Mouse (Mus musculus) gastrocnemius, postnatal 10 days (tissue): Measurements from ENCODE around the gene Pik3r5. TPM values are rescaled to one million over a fixed set of nuclear protein-coding genes. Genes with fewer than 3 reads are reported as not detected.

Experiments
- DNase-seq: peaks from one replicate; pipeline ENCODE4 v3.0.0; 2021; ENCODE audit warnings: mixed read lengths
- total RNA-seq, 2 experiments: library from RNA; stranded (reverse); gene quantifications; 2 replicates each; pipeline ENCODE4 v1.2.3; 2021

Gene Pik3r5
- total RNA-seq, 2 experiments from 2014 or later = 0.52 to 0.54 TPM

DNA sequence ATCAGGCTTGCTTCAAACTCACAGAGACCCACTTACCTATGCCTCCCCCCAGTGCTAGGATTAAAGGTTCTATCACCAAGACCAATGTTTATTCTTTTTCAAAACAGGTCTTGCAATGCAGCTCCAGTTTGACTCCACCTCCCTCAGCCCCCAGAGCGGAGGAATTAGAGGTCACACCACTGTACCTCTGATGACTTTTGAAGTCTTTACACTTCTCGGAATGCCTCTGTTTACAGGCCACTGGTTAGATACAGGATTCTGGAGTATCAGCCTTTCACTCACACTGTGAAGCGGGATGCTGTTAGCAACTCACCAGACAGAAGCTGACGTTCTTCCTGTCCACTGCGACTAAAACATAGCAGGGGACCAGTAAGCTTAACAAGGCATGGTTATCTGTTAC, 30.5 kb upstream of the Pik3r5 start:
- no peak for DNase-seq

DNA sequence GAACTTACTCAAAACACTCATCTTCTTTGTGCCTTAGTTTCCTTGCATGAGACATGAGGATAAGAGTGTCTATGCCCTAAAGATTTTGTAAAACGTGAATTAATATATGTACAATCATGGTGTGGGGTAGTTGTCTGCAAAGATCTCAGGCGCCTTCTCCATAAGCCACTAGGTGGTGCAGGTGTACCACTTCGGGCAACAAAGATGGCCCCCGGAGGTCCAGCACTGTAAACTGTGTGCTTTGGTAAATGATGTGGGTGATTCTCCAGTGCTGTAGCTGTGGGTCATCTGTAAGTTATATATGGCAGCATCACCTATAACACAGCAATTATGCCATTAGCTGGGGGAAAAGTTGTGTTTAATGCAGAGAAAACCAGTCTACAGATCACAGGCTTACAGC, 27.7 kb upstream of the Pik3r5 start:
- DNase-seq = no peak

DNA sequence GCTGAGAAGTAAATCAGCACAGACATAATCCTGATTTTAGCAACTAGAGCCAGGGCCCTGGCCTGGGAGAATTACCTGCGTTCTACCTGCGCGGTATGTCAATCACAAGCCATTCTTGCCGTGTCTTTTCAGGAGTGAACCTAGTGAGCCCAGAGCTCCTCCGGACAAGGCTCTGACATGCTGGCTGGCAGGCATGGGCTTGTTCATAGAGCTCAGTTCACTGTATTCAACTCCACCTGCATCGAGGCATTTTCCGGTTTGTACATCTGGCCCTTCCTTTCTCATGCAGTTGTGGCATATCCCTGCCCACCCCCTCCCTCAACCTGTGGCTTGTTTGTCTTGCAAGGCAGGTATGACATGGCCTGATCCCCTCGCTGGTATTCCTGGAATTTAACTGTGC, 26.3 kb upstream of the Pik3r5 start:
- DNase-seq = no peak

DNA sequence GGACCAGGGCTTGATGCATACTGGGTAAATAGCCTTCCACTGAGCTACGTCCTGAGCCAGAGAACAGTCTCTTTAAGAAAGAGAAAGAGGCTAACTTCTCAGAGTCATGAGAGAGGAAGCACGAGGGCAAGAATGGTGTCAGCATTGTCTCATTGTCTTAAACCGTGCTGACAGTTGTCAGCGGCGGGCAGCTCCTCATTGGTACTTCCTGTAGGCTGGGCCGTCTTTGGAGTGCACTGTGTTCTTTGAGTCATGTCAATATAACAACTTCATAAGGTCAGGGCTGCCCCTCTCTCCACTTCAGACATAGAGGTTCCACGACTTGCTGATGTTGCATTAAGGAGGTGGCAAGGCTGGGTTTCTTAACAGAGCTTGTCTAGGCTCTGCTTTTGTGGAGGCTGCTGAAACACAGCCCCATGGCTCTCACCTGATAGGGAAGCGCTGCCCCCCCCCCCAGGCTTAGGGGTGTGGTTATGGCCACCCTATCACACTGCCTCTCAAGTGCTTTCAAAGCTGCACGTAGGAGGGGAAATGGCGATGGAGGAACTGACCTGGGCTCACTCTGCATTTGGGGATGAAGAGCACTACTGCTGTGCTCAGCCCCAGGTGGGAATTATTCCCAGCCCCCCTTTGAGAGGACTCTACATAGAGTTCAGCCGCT, 24.5 kb upstream of the Pik3r5 start:
- no peak for DNase-seq

DNA sequence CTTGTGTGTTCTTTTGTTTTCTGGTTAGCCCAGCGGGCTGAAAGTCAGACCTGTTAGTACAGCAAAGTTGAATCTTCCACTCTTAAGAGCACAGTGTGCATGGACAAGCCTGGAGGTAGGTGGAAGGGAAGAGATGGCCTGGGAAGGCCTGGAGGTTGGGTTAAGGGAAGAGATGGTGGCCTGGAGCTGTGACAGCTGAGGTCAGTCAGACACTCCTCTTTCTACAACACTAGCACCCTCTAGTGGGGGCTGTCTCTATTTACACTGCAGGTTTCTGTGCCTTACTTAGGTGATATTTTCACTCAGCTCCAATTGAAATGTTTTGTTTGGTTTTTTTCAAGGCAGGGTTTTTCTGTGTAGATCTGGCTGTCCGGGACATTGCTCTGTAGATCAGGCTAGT, 23.8 kb upstream of the Pik3r5 start:
- DNase-seq = peak; percentile 79

DNA sequence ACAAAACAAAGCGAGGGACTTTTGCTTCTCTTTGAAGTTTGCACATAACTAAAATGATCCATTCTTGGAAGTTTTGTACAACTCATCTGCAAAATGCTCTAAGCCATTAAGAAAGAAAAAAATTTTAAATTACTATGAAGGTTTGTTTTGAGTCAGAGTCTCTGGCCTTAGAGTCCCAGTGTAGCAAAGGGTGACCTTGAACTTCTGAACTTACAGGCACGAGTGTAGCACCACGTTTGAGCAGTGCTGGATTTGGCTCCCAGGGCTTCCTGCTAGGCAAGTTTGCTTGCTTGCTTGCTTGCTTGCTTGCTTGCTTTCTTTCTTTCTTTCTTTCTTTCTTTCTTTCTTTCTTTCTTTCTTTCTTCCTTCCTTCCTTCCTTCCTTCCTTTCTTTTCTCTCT, 14.9 kb upstream of the Pik3r5 start:
- no peak for DNase-seq

DNA sequence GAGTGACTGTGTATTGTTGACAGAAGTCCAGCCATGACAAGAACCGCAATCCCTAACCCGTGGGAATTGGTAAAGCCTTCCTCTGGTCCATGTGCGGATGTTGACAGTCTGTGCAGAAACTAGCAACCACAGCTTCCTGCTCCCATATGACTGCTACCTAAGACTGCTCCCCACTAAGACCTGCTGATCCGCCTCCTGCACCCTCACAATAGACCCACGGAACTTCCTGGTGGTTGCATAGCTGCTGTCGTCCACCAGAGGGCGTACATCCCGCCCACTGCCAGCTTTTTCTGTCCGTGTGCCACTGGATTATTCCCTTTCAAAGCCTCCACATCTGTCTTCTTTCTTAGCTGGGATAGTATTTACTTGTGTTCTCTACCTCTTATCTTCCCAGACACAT, 14.1 kb upstream of the Pik3r5 start:
- DNase-seq = peak; percentile 31

DNA sequence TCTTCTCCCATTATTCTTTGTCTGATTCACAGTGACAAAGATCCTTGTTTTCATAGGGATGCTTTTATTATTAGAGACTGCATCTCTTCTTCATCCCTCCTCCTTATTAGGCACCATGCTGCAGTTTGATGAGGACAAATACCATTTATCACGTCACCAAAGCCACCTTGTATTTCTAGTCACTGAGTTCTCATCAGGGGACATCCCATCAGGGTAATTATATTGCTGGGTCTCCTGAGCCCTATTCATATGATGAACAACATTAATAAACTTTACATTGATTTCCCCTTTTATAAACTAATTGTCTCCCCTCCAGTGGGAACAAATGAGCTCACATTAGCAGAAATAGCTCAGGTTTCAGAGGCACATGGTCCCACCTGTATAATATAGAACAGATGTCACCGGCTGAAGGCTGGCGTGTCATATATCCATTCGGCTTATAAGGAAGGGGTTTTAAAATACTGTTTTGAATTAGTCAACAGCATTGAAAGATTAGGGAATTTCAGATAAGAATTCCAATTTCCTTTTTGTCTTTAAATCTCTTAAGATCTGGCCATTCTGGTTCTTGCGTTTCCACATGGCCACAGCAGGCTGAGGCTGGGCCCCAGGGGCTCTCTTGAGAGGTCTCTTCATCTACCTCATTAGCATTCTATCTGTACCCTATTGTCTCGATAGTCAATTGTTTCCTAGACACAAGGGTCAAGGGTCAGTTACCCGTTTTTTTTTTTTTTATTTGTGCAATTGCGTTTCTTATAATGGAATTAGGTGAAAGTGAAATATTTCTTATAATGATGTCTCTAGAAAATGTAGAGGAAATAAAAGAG, 6.2 kb upstream of the Pik3r5 start:
- DNase-seq = no peak

DNA sequence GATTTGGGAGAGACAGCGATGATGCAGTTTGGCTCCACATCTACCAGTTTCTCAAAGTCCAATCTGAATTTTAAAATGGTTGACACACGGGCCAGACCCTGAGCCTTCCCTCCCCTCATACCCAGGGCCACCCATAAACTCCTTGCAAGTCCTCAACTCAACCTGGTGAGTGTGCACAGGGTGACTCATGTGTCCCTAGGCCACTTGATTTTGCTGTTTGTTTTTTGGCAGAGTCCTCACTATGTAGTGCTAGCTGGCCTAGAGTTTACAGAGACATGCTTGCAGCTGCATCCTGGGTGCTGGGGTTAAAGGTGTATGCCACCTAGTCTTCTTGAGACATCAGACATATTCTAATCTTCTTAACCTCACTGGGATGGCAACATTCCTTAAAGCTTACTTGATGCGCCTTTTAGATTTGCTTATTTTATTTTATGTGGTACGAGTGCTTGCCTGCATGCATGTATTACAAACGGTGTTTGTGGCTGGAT, 4.8 kb upstream of the Pik3r5 start:
- no peak for DNase-seq

DNA sequence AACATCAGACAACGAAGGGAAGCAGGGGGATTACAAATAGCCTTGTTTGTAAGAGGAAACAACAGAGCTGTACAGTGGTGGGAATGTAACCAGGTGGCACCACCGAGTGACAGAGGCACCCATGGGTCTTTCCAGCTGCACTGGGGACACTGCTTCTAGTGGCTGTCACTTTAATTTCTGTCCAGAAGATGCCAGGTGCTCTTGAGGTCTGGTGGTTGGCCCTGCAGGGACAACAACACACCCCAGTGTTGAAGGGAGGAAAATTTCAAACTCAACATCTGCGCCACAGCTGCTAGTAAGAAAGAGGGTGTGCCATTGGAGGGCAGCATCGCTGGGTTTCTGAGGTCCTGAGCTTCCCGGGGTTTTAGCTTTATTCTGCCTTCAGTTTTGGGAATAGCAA, 1.3 kb upstream of the Pik3r5 start:
- no peak for DNase-seq

DNA sequence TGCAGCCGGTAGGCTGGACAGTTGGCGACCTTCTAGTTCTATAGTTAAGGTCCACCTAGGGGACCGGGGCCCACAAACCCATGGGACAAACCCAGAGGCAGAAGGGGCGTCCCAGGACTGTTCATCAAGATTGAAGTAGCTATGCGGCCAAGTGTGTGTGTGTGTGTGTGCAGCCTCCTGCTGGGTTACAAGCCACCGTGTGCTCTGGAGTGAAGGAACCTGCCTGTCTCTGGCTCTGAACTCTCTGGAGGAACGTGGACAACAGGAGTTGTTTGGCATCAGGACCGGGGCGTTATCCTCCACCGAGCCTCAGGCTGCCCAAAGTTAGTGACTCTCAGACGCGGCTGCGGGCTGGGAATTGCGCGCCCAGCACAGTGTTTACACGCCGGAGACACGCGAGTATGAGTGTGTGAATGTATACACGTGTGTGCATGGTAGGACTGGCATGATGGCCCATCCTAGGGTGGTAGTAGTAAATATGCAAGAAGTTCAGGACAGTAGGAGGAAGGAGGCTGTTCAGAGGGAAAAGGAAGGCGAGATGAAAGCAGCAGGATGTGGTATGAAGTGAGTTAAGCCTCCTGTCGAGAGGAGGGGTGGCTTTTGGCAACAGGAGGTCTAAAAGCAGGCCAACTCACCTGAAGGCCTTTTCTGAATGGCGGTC, 570 bp downstream of the Pik3r5 start:
- DNase-seq = no peak

DNA sequence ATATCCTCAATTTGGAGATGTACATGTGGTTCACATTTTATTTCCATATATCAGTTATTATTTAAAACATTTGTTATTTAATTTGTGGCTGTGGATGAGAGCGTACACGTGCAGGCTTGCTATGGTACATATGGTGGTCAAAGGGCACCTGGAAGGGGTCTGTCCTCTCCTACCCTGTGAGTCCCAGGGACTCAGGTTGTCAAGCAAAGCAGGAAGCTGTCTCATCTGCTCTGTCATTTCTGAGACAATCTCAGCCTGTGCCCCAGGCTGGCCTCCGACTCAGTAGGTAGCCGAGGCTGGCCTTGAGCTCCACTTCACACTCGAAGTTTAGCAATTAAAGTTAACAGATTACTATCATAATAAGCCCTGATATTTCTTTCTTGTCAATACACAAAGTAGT, 1.6 kb downstream of the Pik3r5 start:
- no peak for DNase-seq

DNA sequence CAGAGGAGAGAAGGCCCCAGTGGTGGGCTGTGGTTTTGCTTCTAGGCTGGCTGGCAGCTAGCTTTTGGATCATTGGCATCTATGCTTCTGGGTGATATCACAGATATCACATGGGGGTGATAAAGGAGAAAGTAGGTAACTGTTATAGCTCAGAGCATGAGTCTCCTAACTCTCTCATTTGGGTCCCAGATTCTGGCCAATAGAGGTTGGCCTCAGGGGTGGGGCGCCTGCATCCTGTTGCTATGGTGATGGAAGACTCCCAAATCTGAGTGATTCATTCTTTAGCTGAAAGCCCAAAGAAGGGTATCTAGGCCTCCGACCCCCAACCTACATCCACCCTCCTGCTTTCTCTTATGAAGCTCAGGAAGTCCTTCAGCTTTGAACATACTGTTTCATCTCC, 2.8 kb downstream of the Pik3r5 start:
- no peak for DNase-seq

DNA sequence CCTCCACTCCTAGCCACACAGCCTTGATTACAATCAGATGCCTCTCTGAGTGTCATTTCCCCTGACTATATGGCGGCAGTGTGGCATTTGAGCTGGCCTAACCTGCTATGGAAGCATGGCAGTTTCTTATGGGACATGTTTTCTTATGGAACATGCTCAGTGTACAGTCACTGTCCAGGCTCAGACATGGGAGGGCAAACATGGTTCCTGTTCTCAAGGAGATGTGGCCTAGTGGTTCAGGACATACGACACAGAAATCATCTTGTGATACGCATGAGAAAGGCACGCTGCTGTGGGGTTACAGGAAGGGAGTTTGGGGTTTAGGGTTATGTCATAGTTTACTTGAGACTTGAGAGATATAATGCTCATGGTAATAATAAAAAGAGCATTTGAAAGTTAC, 3.7 kb downstream of the Pik3r5 start:
- DNase-seq = no peak

DNA sequence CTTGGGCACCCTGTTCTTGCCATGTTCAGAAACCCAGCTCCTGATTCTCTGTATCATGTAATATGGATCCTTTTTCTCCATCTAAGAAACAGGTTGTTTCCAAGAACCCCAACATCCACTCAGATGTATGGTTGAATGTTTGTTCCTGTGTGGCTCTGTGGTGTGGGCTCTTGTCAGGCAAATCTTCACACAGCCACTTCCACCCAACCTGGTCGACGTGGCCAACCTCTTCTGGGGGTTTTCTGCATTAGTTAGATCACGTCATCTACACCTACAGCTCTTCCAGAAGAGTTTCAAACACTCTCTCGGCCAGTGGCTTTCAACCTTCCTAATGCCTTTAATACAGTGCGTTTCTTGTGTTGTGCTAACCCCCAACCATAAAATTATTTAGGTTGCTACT, 4.5 kb downstream of the Pik3r5 start:
- DNase-seq = no peak

DNA sequence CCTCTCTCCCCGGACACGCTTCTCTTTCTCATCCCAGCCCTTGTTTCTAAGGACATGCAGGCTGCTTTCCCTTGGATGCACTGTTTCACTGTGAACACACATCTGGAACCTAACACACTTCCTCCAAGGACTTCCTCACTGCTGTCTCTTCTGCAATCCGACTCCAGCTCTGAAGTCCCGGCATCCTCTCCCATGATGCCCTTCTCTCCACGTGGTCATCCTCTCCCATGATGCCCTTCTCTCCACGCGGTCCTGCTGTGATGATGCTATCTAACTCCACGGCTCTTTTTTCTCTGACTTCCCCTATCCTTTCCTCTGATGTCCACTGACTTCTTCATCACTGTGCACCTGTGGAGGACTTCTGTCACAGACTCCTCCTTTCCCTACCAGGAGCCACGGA, 8.2 kb downstream of the Pik3r5 start:
- no peak for DNase-seq

DNA sequence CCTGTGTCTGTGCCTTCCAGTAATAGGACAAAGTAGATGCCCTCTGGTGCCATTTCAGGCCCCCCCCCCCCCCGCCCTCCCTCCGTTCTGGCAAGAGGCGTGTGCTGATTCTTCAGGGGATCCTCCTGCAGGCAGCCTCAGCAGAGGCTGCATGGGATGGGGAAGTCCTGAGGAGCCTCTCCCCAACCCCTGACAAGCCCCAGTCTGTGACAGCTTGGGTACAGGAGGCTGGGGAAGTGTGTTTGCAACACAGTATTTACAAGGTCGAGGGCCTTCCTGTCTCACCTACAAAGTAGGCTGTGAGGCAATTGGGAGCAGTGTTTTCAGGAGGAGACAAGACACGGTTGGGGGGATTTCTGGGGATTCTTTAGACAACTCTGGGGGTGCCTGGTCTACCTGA, 9.0 kb downstream of the Pik3r5 start:
- DNase-seq = no peak

DNA sequence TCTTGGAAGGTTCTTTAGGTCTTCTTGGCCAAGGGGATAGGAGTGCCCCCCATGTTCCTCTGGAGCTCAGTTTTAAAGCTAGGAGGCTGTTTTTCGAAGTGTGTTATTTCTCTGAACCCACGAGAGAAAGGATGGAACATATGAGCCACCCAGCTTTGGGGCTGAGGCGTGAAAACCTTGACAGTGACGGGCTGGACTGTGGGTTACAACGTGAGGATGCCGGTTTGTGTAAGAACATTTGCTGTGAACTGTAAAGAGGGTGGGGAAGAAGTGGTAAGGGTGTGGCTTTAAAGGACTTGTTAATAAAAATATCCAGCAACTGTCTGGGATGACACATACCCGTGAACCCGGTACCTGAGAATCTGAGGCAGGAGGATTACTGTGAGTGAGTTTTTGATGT, 10.4 kb downstream of the Pik3r5 start:
- DNase-seq = no peak

DNA sequence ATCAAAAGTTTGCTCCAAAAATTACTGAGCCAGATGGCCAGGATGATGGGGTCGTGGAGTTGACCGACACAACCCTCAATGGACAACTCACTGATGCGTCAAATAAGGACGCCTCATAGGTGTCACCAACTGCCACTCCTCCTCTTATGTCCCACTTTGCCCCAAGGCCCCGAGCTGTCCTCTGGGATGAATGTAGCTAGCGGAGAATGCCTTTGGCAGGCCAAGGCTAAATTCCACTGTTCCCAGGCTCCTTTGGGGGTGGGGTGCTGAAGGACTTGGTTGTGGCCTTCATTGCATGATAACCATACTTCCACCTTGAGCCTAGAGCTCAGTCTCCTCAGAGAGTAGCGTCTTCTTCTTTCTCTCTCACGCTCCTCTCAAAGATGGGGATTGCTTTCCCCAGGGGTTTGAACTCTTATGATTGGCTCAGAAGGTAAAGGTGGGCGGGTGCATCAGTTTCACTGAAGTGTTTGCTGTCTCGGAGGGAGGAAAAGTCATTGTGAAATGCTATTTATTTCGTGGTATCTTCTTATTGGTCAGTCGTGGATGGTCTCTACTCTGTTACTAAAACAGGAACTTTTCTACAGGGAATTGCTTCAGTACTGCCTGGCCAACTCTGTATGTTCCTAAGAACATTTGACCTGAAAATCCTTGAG, 11.2 kb downstream of the Pik3r5 start:
- no peak for DNase-seq

DNA sequence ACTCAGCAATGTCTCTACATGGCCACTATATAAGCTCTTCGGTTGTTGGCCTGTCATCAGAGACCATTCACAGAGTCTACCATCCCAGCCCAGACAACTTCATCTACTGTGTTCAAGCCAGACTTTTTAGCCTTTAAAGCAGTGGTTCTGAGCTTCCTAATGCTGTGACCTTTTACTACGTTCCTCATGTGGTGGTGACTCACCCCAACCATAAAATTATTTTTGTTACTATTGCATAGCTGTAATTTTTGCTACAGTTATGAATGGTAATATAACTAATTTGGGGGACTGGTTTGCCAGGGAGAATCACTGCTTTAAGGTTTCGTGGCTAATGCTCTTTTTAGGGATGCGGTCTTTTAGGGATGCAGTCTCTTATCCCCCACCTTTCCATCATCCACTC, 14.0 kb downstream of the Pik3r5 start:
- DNase-seq = no peak

DNA sequence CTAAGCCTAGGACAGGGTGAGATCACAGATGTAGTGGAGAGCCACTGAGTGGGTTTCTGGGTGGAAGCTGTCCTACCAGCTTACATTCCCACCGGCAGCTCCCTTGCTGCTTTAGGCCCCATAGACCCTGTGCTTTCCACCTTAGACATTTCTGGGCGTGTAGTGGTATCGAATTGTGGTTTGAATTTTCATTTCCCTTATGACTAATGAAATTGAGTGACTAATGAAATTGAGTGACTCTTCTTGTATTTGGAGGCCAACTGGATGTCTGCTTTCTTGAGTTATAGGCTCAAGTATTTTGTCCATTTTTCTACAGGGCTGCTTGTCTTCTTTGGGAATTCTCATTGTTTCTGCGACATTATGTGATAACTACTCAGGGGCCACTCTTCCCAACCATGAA, 14.6 kb downstream of the Pik3r5 start:
- no peak for DNase-seq

DNA sequence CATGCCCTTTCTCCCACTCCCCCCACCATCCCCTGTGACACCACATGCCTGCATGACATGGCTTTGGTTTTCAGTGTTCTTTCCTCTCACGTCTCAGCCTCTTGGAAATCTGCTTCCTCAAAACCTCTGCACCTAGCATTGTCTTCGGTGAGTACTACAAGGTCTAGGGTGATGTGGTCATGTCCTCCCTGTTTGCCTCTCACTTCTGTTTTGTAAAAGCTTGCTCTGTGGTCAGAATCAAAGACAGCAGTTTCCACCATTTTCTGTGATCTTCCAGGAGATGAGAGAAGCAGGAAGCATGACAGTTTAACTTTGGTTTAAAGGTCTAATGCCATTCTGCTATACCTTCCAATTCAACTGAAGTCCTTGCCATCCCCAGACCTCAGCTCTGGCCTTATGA, 15.3 kb downstream of the Pik3r5 start:
- DNase-seq = no peak

DNA sequence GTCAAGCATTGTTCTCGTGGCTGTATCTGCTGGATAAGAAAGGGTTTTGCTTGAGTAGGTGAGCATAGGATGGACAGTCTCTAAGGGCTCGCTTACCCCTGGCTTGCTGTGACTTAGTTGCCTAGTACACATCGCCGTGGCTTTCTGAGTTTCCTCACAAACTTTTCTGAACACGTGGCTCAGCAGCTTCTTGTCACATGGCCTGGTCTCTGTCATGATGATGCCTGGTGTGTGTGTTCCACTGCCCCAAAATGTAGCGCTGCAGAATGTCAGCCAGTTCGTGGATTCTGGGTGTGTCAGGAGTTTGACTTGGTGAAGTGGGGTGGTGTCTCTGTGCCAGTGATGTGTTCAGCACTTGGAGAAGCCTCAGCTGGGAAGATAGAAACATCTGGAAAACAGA, 16.4 kb downstream of the Pik3r5 start:
- no peak for DNase-seq
